Comparison of ENCODE assay signal across 8 mouse cellular contexts in genomic region chr17:33980181-33981035, GRCm38 (mm10). TPM values are rescaled to one million over a fixed set of nuclear protein-coding genes. Genes with fewer than 3 reads are reported as not detected.
DNase-seq lines count a peak whose midpoint lies in the region; ATAC-seq lines count a peak whose summit lies in the region.

No protein-coding gene starts in this region.

- H3K4me3 ChIP-seq in forebrain, embryonic 11.5 days (ENCODE audit: low read depth, low read length) = no peak overlapping the region
- H3K4me3 ChIP-seq in liver, embryonic 13.5 days (replicated peaks) = peak overlapping the region; percentile 65; the same call in 1 of the 2 replicates

- WGBS in forebrain, embryonic 11.5 days = 82% methylated on average over 19 of the region's 19 CpGs
- WGBS in liver, embryonic 13.5 days (ENCODE audit: insufficient replicate concordance) = 70% methylated on average over 19 of the region's 19 CpGs

- H3K9me3 ChIP-seq in forebrain, embryonic 11.5 days (ENCODE audit: control insufficient read depth, low read length) = no peaks in the 10 kb centered on the region
- no peaks in the 10 kb centered on the region for H3K9me3 ChIP-seq in liver, embryonic 13.5 days (replicated peaks)

- H3K4me2 ChIP-seq in forebrain, embryonic 11.5 days (ENCODE audit: low read depth, low read length, severe bottlenecking) = no peak overlapping the region; the same call in 1 of the 2 replicates
- peak overlapping the region; percentile 80 for H3K4me2 ChIP-seq in liver, embryonic 13.5 days

- no peak overlapping the region for H3K9ac ChIP-seq in forebrain, embryonic 11.5 days (ENCODE audit: low read length)
- H3K9ac ChIP-seq in liver, embryonic 13.5 days = peak overlapping the region; percentile 42

- ATAC-seq in forebrain, embryonic 11.5 days (replicated peaks; ENCODE audit: low FRiP score) = 0 out of 2 replicates have a peak, but pooled peaks have one; percentile 14
- ATAC-seq in liver, embryonic 13.5 days (ENCODE audit: low read depth) = no peak
- no peak for ATAC-seq in activated CD4-positive, CD25-positive, alpha-beta regulatory T cell, adult 4 months

- H3K36me3 ChIP-seq in forebrain, embryonic 11.5 days (ENCODE audit: control insufficient read depth, insufficient read depth, low read length) = no peaks in the 10 kb centered on the region
- no peaks in the 10 kb centered on the region for H3K36me3 ChIP-seq in liver, embryonic 13.5 days

- H3K4me1 ChIP-seq in forebrain, embryonic 11.5 days (replicated peaks; ENCODE audit: control insufficient read depth, insufficient read depth, low read length) = peaks cover 8% of the 10 kb centered on the region; the same call in 1 of the 2 replicates
- peaks cover 41% of the 10 kb centered on the region for H3K4me1 ChIP-seq in liver, embryonic 13.5 days (replicated peaks)

- peak; percentile 90 for DNase-seq in heart, adult 11 months
- DNase-seq in heart, postnatal 36 days = no peak
- DNase-seq in 416B (ENCODE audit: low read depth) = peak; percentile 42
- no peak for DNase-seq in forebrain, embryonic 11.5 days (ENCODE audit: low spot score)
- no peak for DNase-seq in liver, embryonic 13.5 days
- no peak for DNase-seq in urinary bladder, postnatal 14 days (ENCODE audit: low spot score)
- DNase-seq in left cerebral cortex, postnatal 36 days (ENCODE audit: low spot score in 2 of 2) = no peak

- peaks cover 31% of the 10 kb centered on the region for H3K27me3 ChIP-seq in forebrain, embryonic 11.5 days (ENCODE audit: control insufficient read depth, insufficient read depth, low read length)
- H3K27me3 ChIP-seq in liver, embryonic 13.5 days = peaks cover 41% of the 10 kb centered on the region

- H3K27ac ChIP-seq in forebrain, embryonic 11.5 days (ENCODE audit: low read depth, low read length) = no peak overlapping the region
- H3K27ac ChIP-seq in liver, embryonic 13.5 days = peak overlapping the region; percentile 59

- intact Hi-C loops in heart, postnatal 36 days (cut with DNase I) = no loop called here
- intact Hi-C loops in left cerebral cortex, postnatal 36 days (cut with DNase I) = no loop called here

RNA-seq across cellular contexts. Expression of gene H2-K1, which starts 19.7 kb away (rescaled TPM):
- total RNA-seq in heart, postnatal 36 days (2021) = 100 to 1,000 TPM in 1 of 2 experiments, 10 to 100 TPM in 1; 79.0 to 116 TPM
- 35.7 and 40.1 TPM in 2 replicates for polyA plus RNA-seq in forebrain, embryonic 11.5 days (2014; fragmentation: Nextera tagmentation; extraction: Ambion mirVana)
- polyA plus RNA-seq in liver, embryonic 13.5 days (2015; fragmentation: Nextera tagmentation; extraction: Ambion mirVana) = 80.9 and 88.3 TPM in 2 replicates
- 1,000 to 10,000 TPM; 4,668 to 6,585 TPM for polyA plus RNA-seq in activated CD4-positive, CD25-positive, alpha-beta regulatory T cell, adult 4 months (2017; shearing (Covaris generic))
- 10 to 100 TPM; 17.2 to 19.3 TPM for total RNA-seq in left cerebral cortex, postnatal 36 days (2021)

RNA-seq across cellular contexts. Expression of gene Rps18, which starts 24.6 kb away (rescaled TPM):
- 100 to 1,000 TPM; 411 to 417 TPM for total RNA-seq in heart, postnatal 36 days (2021)
- 1,265 and 1,326 TPM in 2 replicates for polyA plus RNA-seq in forebrain, embryonic 11.5 days (2014; fragmentation: Nextera tagmentation; extraction: Ambion mirVana)
- polyA plus RNA-seq in liver, embryonic 13.5 days (2015; fragmentation: Nextera tagmentation; extraction: Ambion mirVana) = 1,343 and 1,499 TPM in 2 replicates
- 1,000 to 10,000 TPM; 6,680 to 7,218 TPM for polyA plus RNA-seq in activated CD4-positive, CD25-positive, alpha-beta regulatory T cell, adult 4 months (2017; shearing (Covaris generic))
- total RNA-seq in left cerebral cortex, postnatal 36 days (2021) = 100 to 1,000 TPM; 291 to 302 TPM

RNA-seq across cellular contexts. Expression of gene Vps52, which starts 24.8 kb away (rescaled TPM):
- 10 to 100 TPM; 38.8 to 41.4 TPM for total RNA-seq in heart, postnatal 36 days (2021)
- polyA plus RNA-seq in forebrain, embryonic 11.5 days (2014; fragmentation: Nextera tagmentation; extraction: Ambion mirVana) = 44.0 and 46.8 TPM in 2 replicates
- 27.7 and 30.1 TPM in 2 replicates for polyA plus RNA-seq in liver, embryonic 13.5 days (2015; fragmentation: Nextera tagmentation; extraction: Ambion mirVana)
- 10 to 100 TPM; 25.1 to 28.2 TPM for polyA plus RNA-seq in activated CD4-positive, CD25-positive, alpha-beta regulatory T cell, adult 4 months (2017; shearing (Covaris generic))
- total RNA-seq in left cerebral cortex, postnatal 36 days (2021) = 10 to 100 TPM; 84.5 to 87.0 TPM

RNA-seq across cellular contexts. Expression of gene B3galt4, which starts 29.1 kb away (rescaled TPM):
- 1 to 10 TPM; 2.7 to 2.9 TPM for total RNA-seq in heart, postnatal 36 days (2021)
- polyA plus RNA-seq in forebrain, embryonic 11.5 days (2014; fragmentation: Nextera tagmentation; extraction: Ambion mirVana) = 4.0 and 4.3 TPM in 2 replicates
- 2.3 and 2.5 TPM in 2 replicates for polyA plus RNA-seq in liver, embryonic 13.5 days (2015; fragmentation: Nextera tagmentation; extraction: Ambion mirVana)
- polyA plus RNA-seq in activated CD4-positive, CD25-positive, alpha-beta regulatory T cell, adult 4 months (2017; shearing (Covaris generic)) = 10 to 100 TPM; 18.7 to 19.0 TPM
- 1 to 10 TPM; 5.5 to 6.7 TPM for total RNA-seq in left cerebral cortex, postnatal 36 days (2021)

RNA-seq across cellular contexts. Expression of gene Wdr46, which starts 39.9 kb away (rescaled TPM):
- total RNA-seq in heart, postnatal 36 days (2021) = 10 to 100 TPM; 10.1 to 11.5 TPM
- polyA plus RNA-seq in forebrain, embryonic 11.5 days (2014; fragmentation: Nextera tagmentation; extraction: Ambion mirVana) = 42.6 and 47.2 TPM in 2 replicates
- 30.1 and 34.9 TPM in 2 replicates for polyA plus RNA-seq in liver, embryonic 13.5 days (2015; fragmentation: Nextera tagmentation; extraction: Ambion mirVana)
- 10 to 100 TPM; 11.8 to 16.6 TPM for polyA plus RNA-seq in activated CD4-positive, CD25-positive, alpha-beta regulatory T cell, adult 4 months (2017; shearing (Covaris generic))
- total RNA-seq in left cerebral cortex, postnatal 36 days (2021) = 10 to 100 TPM; 12.6 to 15.0 TPM

Comparison
In these comparisons a context has a peak if more than half of its experiments do, and no peak if none do; other contexts are left out.
1. DNase-seq: peak in heart, adult 11 months (single experiment) and 416B (single experiment); none in heart, postnatal 36 days (0 of 2), forebrain, embryonic 11.5 days (single experiment), liver, embryonic 13.5 days (single experiment), urinary bladder, postnatal 14 days (single experiment) and left cerebral cortex, postnatal 36 days (0 of 2).
2. RNA of gene H2-K1, which starts 19.7 kb away (polyA plus RNA-seq): 4,668 to 6,585 TPM in activated CD4-positive, CD25-positive, alpha-beta regulatory T cell, adult 4 months; 80.9 to 88.3 TPM in liver, embryonic 13.5 days and 35.7 to 40.1 TPM in forebrain, embryonic 11.5 days; every median in the first group is over 10 times any median in the second.